Mouse (Mus musculus) neural tube, embryonic 14.5 days (tissue): ENCODE data around the gene Zc3hc1. TPM values are rescaled to one million over a fixed set of nuclear protein-coding genes. Genes with fewer than 3 reads are reported as not detected.

Experiments used
- ATAC-seq: fragments of 200-750 bp; cut with Nextera tagmentation; 2 replicates; pipeline ENCODE4 v1.8.0; 2017; ENCODE audit warnings: low read depth, mild to moderate bottlenecking, moderate TSS enrichment, moderate library complexity
- H3K27ac ChIP-seq: fragments of 300-500 bp; sonication (generic); 2 replicates; pipeline ENCODE4 v1.5.1; 2014; ENCODE audit warnings: low read depth, mild to moderate bottlenecking, control low read depth, low read length, moderate library complexity, mixed read lengths
- H3K27me3 ChIP-seq: fragments of 300-500 bp; sonication (generic); 2 replicates; pipeline ENCODE4 v1.6.1; 2014; ENCODE audit warnings: low read length; ENCODE audit not compliant: control insufficient read depth, insufficient read depth
- H3K36me3 ChIP-seq: fragments of 300-500 bp; sonication (generic); 2 replicates; pipeline ENCODE4 v1.6.1; 2014; ENCODE audit warnings: low read length, mixed read lengths; ENCODE audit not compliant: control insufficient read depth, insufficient read depth
- H3K4me1 ChIP-seq: fragments of 300-500 bp; sonication (generic); 2 replicates; pipeline ENCODE4 v1.6.1; 2014; ENCODE audit warnings: low read length; ENCODE audit not compliant: control insufficient read depth, insufficient read depth
- H3K4me2 ChIP-seq: fragments of 300-500 bp; sonication (generic); 2 replicates; pipeline ENCODE4 v1.6.1; 2014; ENCODE audit warnings: mild to moderate bottlenecking, low read depth, low read length, control low read depth
- H3K4me3 ChIP-seq: fragments of 300-500 bp; sonication (generic); 2 replicates; pipeline ENCODE4 v1.5.1; 2014; ENCODE audit warnings: low read depth, low read length, control low read depth, mixed read lengths
- H3K9ac ChIP-seq: fragments of 300-500 bp; sonication (generic); replicated peaks from 2 replicates; pipeline ENCODE4 v1.6.1; 2014; ENCODE audit warnings: low read depth, mild to moderate bottlenecking, control low read depth, low read length, mixed read lengths
- H3K9me3 ChIP-seq: fragments of 300-500 bp; sonication (generic); 2 replicates; pipeline ENCODE4 v1.6.1; 2016; ENCODE audit warnings: low read length; ENCODE audit not compliant: control insufficient read depth
- WGBS: fragments of 180-500 bp; shearing (Covaris S2); extraction: QIAGEN DNeasy Blood & Tissue Kit; methylation state at CpG from one replicate; pipeline ENCODE4 v1.1.7; 2014; 5-methylcytosine and 5-hydroxymethylcytosine counted together
- polyA plus RNA-seq: library from polyadenylated mRNA; unstranded; fragments of >200 nt; fragmentation: Nextera tagmentation; extraction: Ambion mirVana; gene quantifications from 2 replicates; pipeline ENCODE4 v1.2.1, GENCODE M21; 2014

The Zc3hc1 gene
- polyA plus RNA-seq, 1 experiment from 2014 or later, result 62.3 TPM

- H3K4me3 ChIP-seq, result no peak overlapping the region
- no peaks in the 10 kb centered on the region for H3K36me3 ChIP-seq
- ATAC-seq, result peak; percentile 84; the same call in 1 of the 2 replicates
- H3K4me1 ChIP-seq, result no peaks in the 10 kb centered on the region
- no peak overlapping the region for H3K9ac ChIP-seq
- WGBS, result 16% methylated on average over 9 of the region's 9 CpGs
- no peak overlapping the region for H3K4me2 ChIP-seq
- no peaks in the 10 kb centered on the region for H3K27me3 ChIP-seq
- no peak overlapping the region for H3K27ac ChIP-seq
- H3K9me3 ChIP-seq, result no peaks in the 10 kb centered on the region
Measured at GRCm38 (mm10) chr6:30357561-30358177, 33.2 kb downstream of the Zc3hc1 start.

GRCm38 (mm10) chr6:30356680-30357079 is 34.1 kb downstream of the Zc3hc1 start:
- H3K9me3 ChIP-seq, result no peaks in the 10 kb centered on the region
- no peaks in the 10 kb centered on the region for H3K36me3 ChIP-seq
- H3K27ac ChIP-seq, result no peak overlapping the region
- no peak overlapping the region for H3K4me2 ChIP-seq
- no peaks in the 10 kb centered on the region for H3K27me3 ChIP-seq
- no peak overlapping the region for H3K9ac ChIP-seq
- no peaks in the 10 kb centered on the region for H3K4me1 ChIP-seq
- H3K4me3 ChIP-seq, result no peak overlapping the region
- ATAC-seq, result no peak
- 89% methylated on average over 12 of the region's 12 CpGs for WGBS

- H3K4me2 ChIP-seq, result no peak overlapping the region
- no peaks in the 10 kb centered on the region for H3K9me3 ChIP-seq
- ATAC-seq, result no peak
- H3K27me3 ChIP-seq, result no peaks in the 10 kb centered on the region
- 85% methylated on average over 5 of the region's 5 CpGs for WGBS
- no peaks in the 10 kb centered on the region for H3K36me3 ChIP-seq
- no peak overlapping the region for H3K27ac ChIP-seq
- H3K9ac ChIP-seq, result no peak overlapping the region
- no peak overlapping the region for H3K4me3 ChIP-seq
- H3K4me1 ChIP-seq, result no peaks in the 10 kb centered on the region
Measured at GRCm38 (mm10) chr6:30356161-30356560, 34.7 kb downstream of the Zc3hc1 start.

GRCm38 (mm10) chr6:30355701-30356100 is 35.1 kb downstream of the Zc3hc1 start:
- WGBS, result 89% methylated on average over 8 of the region's 8 CpGs
- no peaks in the 10 kb centered on the region for H3K4me1 ChIP-seq

GRCm38 (mm10) chr6:30354760-30355159 is 36.1 kb downstream of the Zc3hc1 start:
- no peak overlapping the region for H3K4me3 ChIP-seq
- no peaks in the 10 kb centered on the region for H3K4me1 ChIP-seq
- no peaks in the 10 kb centered on the region for H3K27me3 ChIP-seq
- no peak for ATAC-seq
- 70% methylated on average over 5 of the region's 5 CpGs for WGBS
- H3K9me3 ChIP-seq, result no peaks in the 10 kb centered on the region
- H3K27ac ChIP-seq, result no peak overlapping the region
- H3K4me2 ChIP-seq, result no peak overlapping the region
- H3K36me3 ChIP-seq, result no peaks in the 10 kb centered on the region
- no peak overlapping the region for H3K9ac ChIP-seq

More at GRCm38 (mm10) chr6:30355701-30356100, 35.1 kb downstream of the Zc3hc1 start:
- Histone ChIP-seq H3K36me3 (no peaks in the 10 kb centered on the region), H3K4me3 (no peak overlapping the region), H3K27me3 (no peaks in the 10 kb centered on the region), H3K9ac (no peak overlapping the region), H3K27ac (no peak overlapping the region), H3K4me2 (no peak overlapping the region), H3K9me3 (no peaks in the 10 kb centered on the region)
- ATAC-seq, result no peak

- WGBS, result 76% methylated on average over 8 of the region's 8 CpGs
- no peak for ATAC-seq
- H3K36me3 ChIP-seq, result no peaks in the 10 kb centered on the region
- H3K4me1 ChIP-seq, result no peaks in the 10 kb centered on the region
- H3K27ac ChIP-seq, result no peak overlapping the region
- H3K9me3 ChIP-seq, result no peaks in the 10 kb centered on the region
- H3K4me3 ChIP-seq, result no peak overlapping the region
- H3K9ac ChIP-seq, result no peak overlapping the region
- no peaks in the 10 kb centered on the region for H3K27me3 ChIP-seq
- no peak overlapping the region for H3K4me2 ChIP-seq
Measured at GRCm38 (mm10) chr6:30353661-30354060, 37.2 kb downstream of the Zc3hc1 start.

GRCm38 (mm10) chr6:30352762-30353161 is 38.1 kb downstream of the Zc3hc1 start:
- Histone ChIP-seq H3K4me3 (no peak overlapping the region), H3K4me1 (no peaks in the 10 kb centered on the region), H3K9me3 (no peaks in the 10 kb centered on the region), H3K27me3 (no peaks in the 10 kb centered on the region), H3K9ac (no peak overlapping the region), H3K27ac (no peak overlapping the region), H3K4me2 (no peak overlapping the region), H3K36me3 (no peaks in the 10 kb centered on the region)
- ATAC-seq, result no peak
- 60% methylated on average over 8 of the region's 8 CpGs for WGBS

- Histone ChIP-seq H3K9ac (no peak overlapping the region), H3K9me3 (no peaks in the 10 kb centered on the region), H3K36me3 (no peaks in the 10 kb centered on the region), H3K27me3 (no peaks in the 10 kb centered on the region), H3K4me1 (no peaks in the 10 kb centered on the region), H3K4me2 (no peak overlapping the region), H3K4me3 (no peak overlapping the region), H3K27ac (no peak overlapping the region)
- 87% methylated on average over 9 of the region's 9 CpGs for whole genome bisulfite sequencing
- no peak for ATAC-seq
Measured at GRCm38 (mm10) chr6:30351290-30351689, 39.5 kb downstream of the Zc3hc1 start.

- Histone ChIP-seq H3K9me3 (no peaks in the 10 kb centered on the region), H3K9ac (no peak overlapping the region), H3K4me2 (no peak overlapping the region), H3K27me3 (no peaks in the 10 kb centered on the region), H3K27ac (no peak overlapping the region), H3K4me1 (no peaks in the 10 kb centered on the region), H3K36me3 (no peaks in the 10 kb centered on the region), H3K4me3 (no peak overlapping the region)
- WGBS, result 87% methylated on average over 4 of the region's 4 CpGs
- no peak for ATAC-seq
Measured at GRCm38 (mm10) chr6:30347288-30347801, 43.5 kb downstream of the Zc3hc1 start.
